Mouse (Mus musculus) B cell, adult 62 days (primary cell): Measurements from ENCODE around the gene Olfr773. TPM values are rescaled to one million over a fixed set of nuclear protein-coding genes. Genes with fewer than 3 reads are reported as not detected.

Experiments
- total RNA-seq: library from RNA; stranded (reverse); gene quantifications from 4 replicates; pipeline ENCODE4 v1.2.4, GENCODE M21; 2023

Olfr773 gene
- total RNA-seq: not detected in 4 replicates

GRCm38 (mm10) chr10:129187319-129187718 lies at the start of gene Olfr773:
Gene Olfr773 (minus strand): TSS chr10:129187419.

GRCm38 (mm10) chr10:129235904-129236303 lies 48.7 kb upstream of the Olfr773 start, which contains the start of gene Olfr774:
Gene Olfr774 (plus strand): TSS chr10:129236204.

GRCm38 (mm10) chr10:129177821-129178220 lies 9.4 kb downstream of the Olfr773 start, which contains the start of gene Olfr772:
Gene Olfr772 (minus strand): TSS chr10:129177921.

GRCm38 (mm10) chr10:129164651-129165050 lies 22.6 kb downstream of the Olfr773 start, which contains the start of gene Olfr771:
Gene Olfr771 (minus strand): TSS chr10:129164751.

GRCm38 (mm10) chr10:129138898-129139297 lies 48.3 kb downstream of the Olfr773 start, which contains the start of gene Olfr770:
Gene Olfr770 (minus strand): TSS chr10:129138998.

Other genes starting within 250 kb of the Olfr773 start
- gene Mettl7b, start 226.4 kb downstream of the Olfr773 start, total RNA-seq: not detected in 4 replicates
- gene Olfr9, start 198.0 kb downstream of the Olfr773 start, total RNA-seq: not detected in 4 replicates
- gene Olfr763, start 176.6 kb downstream of the Olfr773 start, total RNA-seq: not detected in 4 replicates
- not detected in 4 replicates for gene Olfr764-ps1, start 147.5 kb downstream of the Olfr773 start, total RNA-seq
- gene Olfr765, start 137.4 kb downstream of the Olfr773 start, total RNA-seq: not detected in 4 replicates
- not detected in 4 replicates for gene Olfr766-ps1, start 118.4 kb downstream of the Olfr773 start, total RNA-seq
- gene Olfr767, start 104.5 kb downstream of the Olfr773 start, total RNA-seq: not detected in 4 replicates
- not detected in 4 replicates for gene Olfr768, start 88.0 kb downstream of the Olfr773 start, total RNA-seq
- not detected in 4 replicates for gene Olfr769, start 69.6 kb downstream of the Olfr773 start, total RNA-seq
- not detected in 4 replicates for gene Olfr770, start 48.4 kb downstream of the Olfr773 start, total RNA-seq
- gene Olfr771, start 22.7 kb downstream of the Olfr773 start, total RNA-seq: not detected in 4 replicates
- not detected in 4 replicates for gene Olfr772, start 9.5 kb downstream of the Olfr773 start, total RNA-seq
- gene Olfr774, start 48.8 kb upstream of the Olfr773 start, total RNA-seq: not detected in 4 replicates
- not detected in 4 replicates for gene Olfr775, start 61.0 kb upstream of the Olfr773 start, total RNA-seq
- gene Olfr776, start 71.7 kb upstream of the Olfr773 start, total RNA-seq: not detected in 4 replicates
- not detected in 4 replicates for gene Olfr777, start 84.1 kb upstream of the Olfr773 start, total RNA-seq
- not detected in 4 replicates for gene Olfr780, start 130.7 kb upstream of the Olfr773 start, total RNA-seq
- not detected in 4 replicates for gene Olfr781, start 141.4 kb upstream of the Olfr773 start, total RNA-seq
- not detected in 4 replicates for gene Olfr782, start 161.4 kb upstream of the Olfr773 start, total RNA-seq
- not detected in 4 replicates for gene Olfr784, start 196.7 kb upstream of the Olfr773 start, total RNA-seq
- not detected in 4 replicates for gene Olfr785, start 218.0 kb upstream of the Olfr773 start, total RNA-seq
- gene Olfr786, start 239.9 kb upstream of the Olfr773 start, total RNA-seq: not detected in 4 replicates